ENCODE assay signal across 9 mouse cellular contexts in the genomic region with DNA sequence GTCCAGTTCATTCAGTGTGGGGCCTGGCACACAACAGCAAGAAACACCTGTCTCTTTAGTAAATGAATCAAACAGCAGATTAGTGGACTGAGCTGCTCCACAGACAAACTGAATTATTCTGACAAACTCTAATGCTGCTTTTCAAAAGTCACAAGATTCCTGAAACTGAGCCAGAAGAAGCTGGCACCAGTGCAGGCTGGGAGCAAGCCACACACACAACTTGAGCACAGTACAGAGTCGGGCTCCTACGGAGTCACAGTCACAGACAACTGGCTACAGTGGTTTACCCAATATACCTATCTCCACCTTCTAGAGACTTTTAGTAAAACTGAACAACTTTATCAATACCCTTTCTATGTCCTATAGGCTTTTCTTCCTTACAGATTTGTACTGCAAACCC.
A peak's percentile ranks its signal among the peaks of the same experiment; 100 is the strongest.
DNase-seq lines count a peak whose midpoint lies in the region; ATAC-seq and TF ChIP-seq lines count a peak whose summit lies in the region.
"Had no signal": no experiment of that assay in that cellular context is flagged by ENCODE, and none has a peak within 500 bp of the region (broad histone marks: within the 10 kb centered on the region; RNA-seq: fewer than 3 reads in every experiment).

No protein-coding gene starts in this region.

- H3K4me2 ChIP-seq in liver, embryonic 12.5 days: no peak overlapping the region

- peak; percentile 17 for DNase-seq in cerebellum, adult 9-10 months
- no peak for DNase-seq in cerebellum, adult 8-10 months
- DNase-seq in layer of hippocampus, postnatal 10 days (ENCODE audit: low spot score in 2 of 2): peak; percentile 14 to 36
- DNase-seq in layer of hippocampus, postnatal 25 days (ENCODE audit: extremely low spot score in 1 of 2, low spot score in 1 of 2): no peak
- peak; percentile 72 for DNase-seq in brain, embryonic 14.5 days (ENCODE audit: low read depth)
- peak; percentile 79 to 81 for DNase-seq in kidney, postnatal 25 days
- no peak for DNase-seq in T-cell, adult 2 months (ENCODE audit: low spot score)

- H3K27me3 ChIP-seq in liver, embryonic 12.5 days (replicated peaks): no peaks in the 10 kb centered on the region

- TF ChIP-seq POLR2A in brain, embryonic 14.5 days (IDR thresholded peaks at IDR 0.05; ENCODE audit: borderline replicate concordance, extremely low read depth, insufficient read depth, insufficient read length, poor library complexity, severe bottlenecking): no peak

- no peak overlapping the region for H3K27ac ChIP-seq in liver, embryonic 12.5 days
- H3K27ac ChIP-seq: limb, embryonic 10.5 days had no signal

- no peaks in the 10 kb centered on the region for H3K36me3 ChIP-seq in liver, embryonic 12.5 days
- H3K36me3 ChIP-seq: limb, embryonic 10.5 days had no signal

- no peaks in the 10 kb centered on the region for H3K9me3 ChIP-seq in liver, embryonic 12.5 days (replicated peaks)
- H3K9me3 ChIP-seq: limb, embryonic 10.5 days had no signal

- no peak overlapping the region for H3K4me3 ChIP-seq in liver, embryonic 12.5 days
- H3K4me3 ChIP-seq: limb, embryonic 10.5 days had no signal

- ATAC-seq in liver, embryonic 12.5 days: no peak

- H3K4me1 ChIP-seq in liver, embryonic 12.5 days: peaks cover 20% of the 10 kb centered on the region

- 65% methylated on average over 2 of the region's 2 CpGs for WGBS in liver, embryonic 12.5 days (ENCODE audit: insufficient replicate concordance)

- no peak for TF ChIP-seq CTCF in brain, embryonic 14.5 days (IDR thresholded peaks at IDR 0.05; ENCODE audit: borderline replicate concordance, extremely low read depth, insufficient read depth, insufficient read length)

- H3K9ac ChIP-seq in liver, embryonic 12.5 days: no peak overlapping the region

Comparison
In these comparisons a context has a peak if more than half of its experiments do, and no peak if none do; other contexts are left out.
1. DNase-seq: peak in cerebellum, adult 9-10 months (single experiment), layer of hippocampus, postnatal 10 days (2 of 2), brain, embryonic 14.5 days (single experiment) and kidney, postnatal 25 days (2 of 2); none in cerebellum, adult 8-10 months (single experiment), layer of hippocampus, postnatal 25 days (0 of 2) and T-cell, adult 2 months (single experiment).